Mouse (Mus musculus) hematopoietic stem cell, adult 5-6 weeks (primary cell): Measurements from ENCODE around the gene Gfm2. TPM values are rescaled to one million over a fixed set of nuclear protein-coding genes. Genes with fewer than 3 reads are reported as not detected.

Source experiments
- ATAC-seq, 2 experiments: fragments of 125-278 bp in 1 of 2; replicated peaks in 1 of 2; 2 replicates each; pipeline ENCODE4 v1.8.0; 2016 to 2017; ENCODE audit warnings: inconsistent platforms in 2 of 2, mild to moderate bottlenecking in 2 of 2, moderate number of reproducible peaks in 2 of 2, low read depth in 1 of 2, moderate TSS enrichment in 1 of 2; ENCODE audit not compliant: low FRiP score in 2 of 2, poor library complexity in 2 of 2, severe bottlenecking in 2 of 2, insufficient read depth in 1 of 2, low TSS enrichment in 1 of 2
- total RNA-seq: library from RNA; stranded (forward); fragments of 172-1452, 232-1000 nt; gene quantifications from 2 replicates; pipeline ENCODE4 v1.2.3, GENCODE M21; 2017

The Gfm2 gene
- total RNA-seq, 1 experiment from 2014 or later, result 41.1 TPM

DNA sequence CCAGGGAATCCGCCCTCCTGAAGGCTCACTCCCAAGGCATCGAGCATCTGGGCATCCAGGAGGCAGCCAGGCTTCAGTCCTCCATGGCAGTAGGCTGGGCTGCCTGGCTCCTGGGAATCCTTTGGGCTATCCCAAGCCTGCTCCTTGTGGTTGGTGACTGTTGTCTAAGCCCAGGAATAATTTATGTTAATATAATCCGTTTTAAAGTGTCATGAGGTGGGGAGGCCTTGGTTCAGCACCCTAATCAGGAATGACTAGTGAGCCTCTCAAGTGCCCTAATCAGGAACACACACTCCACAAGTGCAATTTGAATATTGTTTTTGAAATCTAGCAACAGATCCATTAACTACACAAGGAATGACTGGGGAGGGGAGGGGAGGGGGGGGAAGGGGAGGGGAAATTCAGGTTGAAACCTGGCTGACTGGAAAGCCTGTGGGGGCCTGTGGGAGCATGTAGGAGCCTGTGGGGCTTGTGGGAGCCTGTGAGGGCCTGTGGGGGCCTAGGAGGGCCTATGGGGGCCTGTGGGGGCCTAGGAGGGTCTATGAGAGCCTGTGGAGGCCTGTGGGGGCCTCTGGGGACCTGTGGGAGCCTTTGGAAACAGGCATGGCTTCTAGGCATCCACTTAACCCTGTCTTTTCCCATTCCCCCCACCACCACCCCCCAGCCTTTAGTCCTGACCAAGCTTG is 77.0 kb downstream of the Gfm2 start:
- no peak for ATAC-seq

DNA sequence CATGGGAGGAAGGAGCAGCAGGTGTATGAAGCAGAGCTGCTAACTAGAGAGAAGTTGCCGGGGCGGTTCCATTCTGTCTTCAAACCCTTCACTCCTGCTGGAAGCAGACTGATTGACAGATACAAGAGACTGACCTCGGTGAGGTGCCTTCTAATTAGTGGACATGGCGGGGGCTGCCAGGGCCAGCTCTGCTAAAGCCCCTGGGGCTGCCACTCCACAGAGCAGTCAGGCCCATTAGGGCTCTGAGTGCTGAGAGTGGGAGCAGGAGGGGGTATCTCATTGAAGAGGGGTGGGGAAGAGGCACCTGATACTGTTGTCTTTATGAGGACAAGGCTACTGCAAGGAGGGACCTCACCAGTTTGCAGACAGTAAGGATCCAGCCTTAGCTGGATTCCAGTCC is 77.8 kb downstream of the Gfm2 start:
- ATAC-seq, result no peak

GRCm38 (mm10) chr13:97216196-97216595 is 78.5 kb downstream of the Gfm2 start:
- no peak for ATAC-seq

DNA sequence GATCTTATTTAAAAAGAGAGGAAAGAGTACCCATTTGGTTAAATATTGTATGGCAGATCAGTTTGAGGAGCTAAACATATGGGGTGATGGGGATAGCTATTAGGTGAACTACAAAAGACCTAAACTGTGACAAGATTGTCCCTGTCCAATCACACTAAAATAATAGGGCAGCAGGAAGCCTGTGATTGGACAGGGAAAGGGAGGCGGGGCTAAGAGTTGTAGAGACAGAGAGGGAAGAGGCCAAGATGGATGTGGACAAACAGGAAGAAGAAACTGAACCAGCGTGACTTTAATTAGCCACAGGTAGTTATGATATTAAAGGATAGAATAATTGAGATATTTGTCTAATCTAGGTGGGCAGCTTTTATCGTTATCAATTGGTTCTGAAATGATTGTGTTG is 82.3 kb downstream of the Gfm2 start:
- ATAC-seq, result no peak

DNA sequence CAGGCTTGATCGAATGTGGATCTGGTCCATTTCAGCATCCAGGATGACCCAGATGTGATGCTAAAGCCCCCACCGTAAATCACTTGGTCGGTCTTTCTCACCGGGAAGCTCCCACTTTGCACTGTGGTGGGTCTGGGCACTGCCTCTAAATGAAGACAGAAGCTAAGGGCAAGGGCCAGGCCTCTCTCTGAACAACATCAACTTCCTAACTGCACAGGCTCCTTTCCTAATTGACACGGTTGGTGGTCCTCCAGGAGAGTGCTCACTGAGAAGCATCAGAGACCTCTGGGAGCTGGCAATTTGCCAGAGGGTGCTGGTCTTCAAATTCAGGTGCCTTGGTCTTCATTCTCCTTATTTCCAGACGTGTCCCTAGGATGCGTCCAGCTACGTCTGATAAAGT is 86.1 kb downstream of the Gfm2 start:
- ATAC-seq, result no peak

- ATAC-seq, result no peak
Observed at GRCm38 (mm10) chr13:97224341-97224982, 86.7 kb downstream of the Gfm2 start.

- ATAC-seq, result no peak
Observed at GRCm38 (mm10) chr13:97225130-97225529, 87.4 kb downstream of the Gfm2 start.

- ATAC-seq, result no peak
Observed at GRCm38 (mm10) chr13:97227795-97228194, 90.1 kb downstream of the Gfm2 start.

GRCm38 (mm10) chr13:97230101-97230500 is 92.4 kb downstream of the Gfm2 start:
- no peak for ATAC-seq

Other genes with a start within 250 kb of the Gfm2 start
- 0.15 and 0.31 TPM in 2 replicates for gene Gcnt4, start 213.2 kb upstream of the Gfm2 start, total RNA-seq
- gene 1700029F12Rik, start 103.6 kb upstream of the Gfm2 start, total RNA-seq, result not detected in 2 replicates
- gene Fam169a, start 70.7 kb upstream of the Gfm2 start, total RNA-seq, result 3.7 and 6.4 TPM in 2 replicates
- 1.9 and 2.4 TPM in 2 replicates for gene Gm6169, start 38.7 kb upstream of the Gfm2 start, total RNA-seq
- gene Nsa2, start within 50 bp of the Gfm2 start, total RNA-seq, result 364 and 398 TPM in 2 replicates
- 36.3 and 44.5 TPM in 2 replicates for gene Hexb, start 60.4 kb downstream of the Gfm2 start, total RNA-seq
- gene Enc1, start 103.2 kb downstream of the Gfm2 start, total RNA-seq, result 4.5 and 5.5 TPM in 2 replicates